Mouse (Mus musculus) R1 (cell line): ENCODE measurements around the gene Plekhn1.

ENCODE experiments used
- DNase-seq: peaks from one replicate; pipeline ENCODE4 v3.0.0-alpha.2; 2018; ENCODE audit warnings: low read depth, low spot score

The Plekhn1 gene

GRCm38 (mm10) chr4:156215649-156216048, 19.0 kb downstream of the Plekhn1 start, which contains the start of gene Perm1:
Gene Perm1, plus strand, starts transcription at chr4:156215868.
- DNase-seq, result no peak

GRCm38 (mm10) chr4:156213134-156213533, 21.5 kb downstream of the Plekhn1 start:
- no peak for DNase-seq

- no peak for DNase-seq
Measured at GRCm38 (mm10) chr4:156209963-156210635, 24.6 kb downstream of the Plekhn1 start.

GRCm38 (mm10) chr4:156208872-156209271, 25.8 kb downstream of the Plekhn1 start:
- DNase-seq, result no peak

GRCm38 (mm10) chr4:156203413-156204131, 31.1 kb downstream of the Plekhn1 start:
- DNase-seq, result peak; percentile 55

- DNase-seq, result peak; percentile 62
Measured at GRCm38 (mm10) chr4:156203001-156203412, 31.6 kb downstream of the Plekhn1 start, which contains the start of gene AW011738. Gene AW011738, plus strand, starts transcription at chr4:156203304.

- DNase-seq, result no peak
Measured at GRCm38 (mm10) chr4:156202462-156202893, 32.2 kb downstream of the Plekhn1 start.

GRCm38 (mm10) chr4:156200623-156201475, 33.8 kb downstream of the Plekhn1 start, which contains the start of gene Isg15:
Gene Isg15, minus strand, starts transcription at chr4:156200818.
- no peak for DNase-seq

GRCm38 (mm10) chr4:156197829-156198205, 36.8 kb downstream of the Plekhn1 start:
- peak; percentile 92 for DNase-seq

GRCm38 (mm10) chr4:156197131-156197828, 37.4 kb downstream of the Plekhn1 start, which contains the start of gene Agrn:
Gene Agrn, minus strand, starts transcription at chr4:156197488.
- DNase-seq, result no peak

GRCm38 (mm10) chr4:156195927-156196870, 38.5 kb downstream of the Plekhn1 start:
- DNase-seq, result peak; percentile 82

- DNase-seq, result no peak
Measured at GRCm38 (mm10) chr4:156194346-156194745, 40.3 kb downstream of the Plekhn1 start.

- DNase-seq, result no peak
Measured at GRCm38 (mm10) chr4:156193906-156194305, 40.8 kb downstream of the Plekhn1 start.

GRCm38 (mm10) chr4:156193200-156193590, 41.5 kb downstream of the Plekhn1 start:
- peak; percentile 98 for DNase-seq

- peak; percentile 92 for DNase-seq
Measured at GRCm38 (mm10) chr4:156192421-156193199, 42.0 kb downstream of the Plekhn1 start.

GRCm38 (mm10) chr4:156188811-156189323, 45.8 kb downstream of the Plekhn1 start:
- peak; percentile 97 for DNase-seq

- DNase-seq, result peak; percentile 66
Measured at GRCm38 (mm10) chr4:156188162-156188810, 46.4 kb downstream of the Plekhn1 start.
